Mouse (Mus musculus) lung, postnatal 0 days (tissue): ENCODE data around the gene Defb29.

Source experiments
- CTCF ChIP-seq: IDR thresholded peaks from 2 replicates; pipeline ENCODE4 v1.5.1; 2016; ENCODE audit warnings: antibody characterized with exemption, mild to moderate bottlenecking
- EP300 ChIP-seq: IDR thresholded peaks from 2 replicates; pipeline ENCODE4 v1.6.1; 2016; ENCODE audit warnings: antibody characterized with exemption, mild to moderate bottlenecking, control low read depth

GRCm38 (mm10) chr2:152556655-152557054 is 16.8 kb upstream of the Defb29 start:
- TF ChIP-seq CTCF: no peak
- no peak for TF ChIP-seq EP300
